Mouse (Mus musculus) spleen, adult 2 months (tissue): Measurements from ENCODE around the gene Hnrnpul1.

Experiments used
- CTCF ChIP-seq: fragments of 200-500 bp; IDR thresholded peaks from 2 replicates; pipeline ENCODE4 v1.5.1; 2011; ENCODE audit warnings: mild to moderate bottlenecking, inconsistent platforms; ENCODE audit not compliant: insufficient read depth, insufficient read length, insufficient replicate concordance; ENCODE audit errors: extremely low read depth
- POLR2A ChIP-seq: fragments of 200-500 bp; IDR thresholded peaks from 2 replicates; pipeline ENCODE4 v1.6.1; 2011; ENCODE audit warnings: low read depth, low read length, inconsistent platforms

DNA sequence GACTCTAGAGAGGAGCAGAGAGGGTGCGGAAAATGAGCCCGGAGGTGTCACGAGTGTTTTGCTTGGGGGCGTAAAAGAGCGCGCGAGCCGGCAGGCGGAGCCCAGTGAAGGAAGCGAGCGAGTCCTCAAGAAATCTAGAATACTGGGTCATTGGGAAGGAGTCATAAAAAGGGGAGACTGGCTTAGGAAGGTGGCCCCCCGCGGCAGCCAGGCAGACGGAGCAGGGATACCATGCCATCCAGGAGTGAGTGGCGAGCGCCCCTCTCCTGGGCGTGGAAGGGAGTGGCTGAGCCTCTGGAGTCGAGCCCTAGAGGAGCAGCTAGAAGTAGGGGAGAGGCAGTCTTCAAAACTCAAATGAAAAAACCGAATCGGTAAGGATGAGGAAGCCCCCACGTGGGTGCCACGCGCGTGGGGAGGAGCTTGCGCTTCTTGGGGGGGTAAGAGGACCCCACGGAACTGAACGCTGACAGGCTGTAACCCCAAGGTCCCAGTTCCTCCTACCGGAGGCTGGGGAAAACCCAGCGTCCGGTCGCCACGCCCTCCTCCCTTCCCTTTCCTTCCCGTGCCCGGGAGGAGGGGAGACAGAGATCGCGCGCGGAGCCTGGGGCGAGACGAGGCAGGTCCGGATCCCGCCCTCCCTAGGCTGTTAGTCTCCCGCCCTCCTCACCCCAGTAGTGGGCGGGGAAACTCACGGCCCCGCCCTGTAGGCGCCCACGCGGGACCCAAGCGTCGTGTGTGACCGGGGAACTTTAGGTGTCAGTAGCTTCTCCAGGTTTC is 65.6 kb downstream of the Hnrnpul1 start:
- TF ChIP-seq CTCF, result no peak
- no peak for TF ChIP-seq POLR2A
